Mouse (Mus musculus) testis, adult 2 months (tissue): Measurements from ENCODE around the gene Fam129b.

ENCODE experiments used
- CTCF ChIP-seq: fragments of 200-500 bp; IDR thresholded peaks from 2 replicates; pipeline ENCODE4 v1.5.1; 2012; ENCODE audit warnings: low read depth, mild to moderate bottlenecking, inconsistent platforms, low read length, moderate library complexity; ENCODE audit not compliant: control insufficient read depth, insufficient read depth, insufficient replicate concordance
- POLR2A ChIP-seq: fragments of 200-500 bp; IDR thresholded peaks from 2 replicates; pipeline ENCODE4 v1.6.1; 2012; ENCODE audit warnings: low read depth, mild to moderate bottlenecking, inconsistent platforms, low read length, moderate library complexity; ENCODE audit not compliant: control insufficient read depth

DNA sequence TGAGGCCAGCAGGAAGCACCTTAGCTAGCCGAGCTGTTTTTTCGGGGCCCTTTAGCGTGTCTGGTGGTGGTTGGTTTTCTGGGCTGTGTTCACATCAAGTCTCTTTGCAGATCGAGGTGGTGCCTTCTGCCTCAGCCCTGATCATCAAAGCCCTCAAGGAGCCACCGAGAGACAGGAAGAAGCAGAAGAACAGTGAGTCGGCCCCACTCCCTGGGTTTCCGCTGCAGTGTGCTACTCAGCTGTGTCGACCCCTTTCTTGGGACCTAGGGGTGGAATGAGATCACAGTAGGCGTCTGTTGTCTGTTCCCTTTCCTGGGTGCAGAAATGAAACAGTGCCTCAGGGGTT lies 86.9 kb downstream of the Fam129b start:
- TF ChIP-seq CTCF (no peak), POLR2A (no peak)
